Mouse (Mus musculus): ENCODE data around the gene Abhd11.
A peak's percentile ranks its signal among the peaks of the same experiment; 100 is the strongest.
"Not testable (repeated sequence)": the region's sequence is repeated elsewhere in the genome, so short reads cannot be mapped to it uniquely, and the experiment has no call there.

Abhd11 gene

GRCm38 (mm10) chr5:135023344-135024173 lies 14.6 kb downstream of the Abhd11 start, which contains the start of gene Stx1a:
Stx1a (plus strand) TSS chr5:135023482.
- DNase-seq (ENCODE audit: low spot score) = peak; percentile 93

GRCm38 (mm10) chr5:135024665-135025224 lies 15.8 kb downstream of the Abhd11 start:
- DNase-seq (ENCODE audit: low spot score) = no peak

GRCm38 (mm10) chr5:135025899-135026298 lies 16.9 kb downstream of the Abhd11 start:
- no peak for DNase-seq (ENCODE audit: low spot score)

- DNase-seq (ENCODE audit: low spot score) = peak; percentile 63
These were observed 20.3 kb downstream of the Abhd11 start for GRCm38 (mm10) chr5:135029007-135029854.

GRCm38 (mm10) chr5:135032581-135032980 lies 23.6 kb downstream of the Abhd11 start:
- DNase-seq (ENCODE audit: low spot score) = no peak

- no peak for DNase-seq (ENCODE audit: low spot score)
These were observed 25.6 kb downstream of the Abhd11 start for GRCm38 (mm10) chr5:135034593-135034992.

- DNase-seq (ENCODE audit: low spot score) = no peak
These were observed 26.8 kb downstream of the Abhd11 start for GRCm38 (mm10) chr5:135035608-135036359.

GRCm38 (mm10) chr5:135037946-135038345 lies 29.0 kb downstream of the Abhd11 start:
- DNase-seq (ENCODE audit: low spot score) = no peak

- no peak for DNase-seq (ENCODE audit: low spot score)
These were observed 30.6 kb downstream of the Abhd11 start for GRCm38 (mm10) chr5:135039541-135039940.

GRCm38 (mm10) chr5:135040059-135040458 lies 31.1 kb downstream of the Abhd11 start:
- no peak for DNase-seq (ENCODE audit: low spot score)

GRCm38 (mm10) chr5:135040777-135041176 lies 31.8 kb downstream of the Abhd11 start:
- peak; percentile 62 for DNase-seq (ENCODE audit: low spot score)

- DNase-seq (ENCODE audit: low spot score) = no peak
These were observed 33.3 kb downstream of the Abhd11 start for GRCm38 (mm10) chr5:135042105-135042788.

GRCm38 (mm10) chr5:135044575-135044974 lies 35.6 kb downstream of the Abhd11 start:
- no peak for DNase-seq (ENCODE audit: low spot score)

GRCm38 (mm10) chr5:135048539-135048938 lies 39.6 kb downstream of the Abhd11 start:
- no peak for DNase-seq (ENCODE audit: low spot score)

- DNase-seq (ENCODE audit: low spot score) = not testable (repeated sequence)
These were observed 40.3 kb downstream of the Abhd11 start for GRCm38 (mm10) chr5:135049268-135049667.

GRCm38 (mm10) chr5:135053356-135053755 lies 44.4 kb downstream of the Abhd11 start:
- no peak for DNase-seq (ENCODE audit: low spot score)
